Comparison of ENCODE assay signal across 9 mouse cellular contexts in the genomic region with DNA sequence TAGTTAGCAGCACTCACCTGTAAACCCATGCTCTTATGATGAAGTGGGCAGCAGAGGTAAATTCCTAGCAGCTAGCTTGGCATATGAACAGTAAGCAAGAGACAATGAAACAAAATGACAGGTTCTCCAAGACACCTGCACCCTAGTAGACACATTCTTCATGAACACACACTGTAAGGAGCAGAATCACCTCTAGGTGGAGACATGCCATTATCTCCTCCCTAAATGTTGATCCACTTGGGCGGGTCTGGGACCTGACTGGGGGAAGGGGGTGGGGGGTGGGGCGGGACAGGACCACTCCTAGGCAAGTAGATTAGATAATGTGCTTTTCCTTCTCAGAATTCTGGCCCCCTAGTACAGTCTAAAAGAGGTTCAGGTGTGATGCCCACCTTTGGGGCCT. TPM values are rescaled to one million over a fixed set of nuclear protein-coding genes. Genes with fewer than 3 reads are reported as not detected.
DNase-seq lines count a peak whose midpoint lies in the region; ATAC-seq and TF ChIP-seq lines count a peak whose summit lies in the region.
"Had no signal": no experiment of that assay in that cellular context is flagged by ENCODE, and none has a peak within 500 bp of the region (broad histone marks: within the 10 kb centered on the region; RNA-seq: fewer than 3 reads in every experiment).

No protein-coding gene starts in this region.

- H3K4me2 ChIP-seq in stomach, embryonic 15.5 days = no peak overlapping the region
- H3K4me2 ChIP-seq in forebrain, embryonic 12.5 days = no peak overlapping the region
- H3K4me2 ChIP-seq: neural tube, embryonic 12.5 days had no signal

- peak; percentile 78; the same call in 1 of the 2 replicates for ATAC-seq in stomach, embryonic 15.5 days (ENCODE audit: insufficient read depth, low FRiP score, low read depth)
- no peak for ATAC-seq in forebrain, embryonic 12.5 days (ENCODE audit: low FRiP score)

- TF ChIP-seq CTCF in gastrocnemius, adult 2 months (IDR thresholded peaks at IDR 0.05) = peak; percentile 53

- DNase-seq in gastrocnemius, adult 2 months = no peak
- DNase-seq in gastrocnemius, postnatal 10 days = no peak
- DNase-seq in CD4-positive, CD25-positive, alpha-beta regulatory T cell, adult 2 months (ENCODE audit: low read depth, low spot score) = peak; percentile 81
- peak; percentile 78 for DNase-seq in c-Kit-positive CD71-positive TER-119-negative erythroid progenitor cells, embryonic 14.5 days (ENCODE audit: low read depth)
- peak; percentile 84 for DNase-seq in liver
- DNase-seq in midbrain, embryonic 10.5 days (ENCODE audit: low spot score) = no peak

- intact Hi-C loops in gastrocnemius, adult 2 months (cut with DNase I) = loop anchor here (1.0 kb wide), 1 partner anchor 101 kb away; no protein-coding TSS in a partner anchor

- H3K36me3 ChIP-seq in stomach, embryonic 15.5 days = no peaks in the 10 kb centered on the region
- H3K36me3 ChIP-seq in forebrain, embryonic 12.5 days (replicated peaks) = no peaks in the 10 kb centered on the region
- H3K36me3 ChIP-seq in midbrain, embryonic 10.5 days = no peaks in the 10 kb centered on the region
- H3K36me3 ChIP-seq: neural tube, embryonic 12.5 days had no signal

- no peak overlapping the region for H3K4me3 ChIP-seq in gastrocnemius, adult 2 months
- H3K4me3 ChIP-seq in stomach, embryonic 15.5 days (replicated peaks) = no peak overlapping the region
- no peak overlapping the region for H3K4me3 ChIP-seq in forebrain, embryonic 12.5 days (replicated peaks)
- no peak overlapping the region for H3K4me3 ChIP-seq in midbrain, embryonic 10.5 days
- H3K4me3 ChIP-seq: neural tube, embryonic 12.5 days had no signal

- H3K9ac ChIP-seq in stomach, embryonic 15.5 days = no peak overlapping the region
- no peak overlapping the region for H3K9ac ChIP-seq in forebrain, embryonic 12.5 days
- H3K9ac ChIP-seq: neural tube, embryonic 12.5 days had no signal

- H3K9me3 ChIP-seq in stomach, embryonic 15.5 days = no peaks in the 10 kb centered on the region
- H3K9me3 ChIP-seq in forebrain, embryonic 12.5 days = no peaks in the 10 kb centered on the region
- H3K9me3 ChIP-seq in midbrain, embryonic 10.5 days (replicated peaks) = no peaks in the 10 kb centered on the region
- H3K9me3 ChIP-seq: neural tube, embryonic 12.5 days had no signal

- no peak overlapping the region for H3K27ac ChIP-seq in gastrocnemius, adult 2 months
- no peak overlapping the region for H3K27ac ChIP-seq in stomach, embryonic 15.5 days
- no peak overlapping the region for H3K27ac ChIP-seq in forebrain, embryonic 12.5 days
- H3K27ac ChIP-seq in midbrain, embryonic 10.5 days (replicated peaks) = no peak overlapping the region
- H3K27ac ChIP-seq: neural tube, embryonic 12.5 days had no signal

- no peaks in the 10 kb centered on the region for H3K27me3 ChIP-seq in stomach, embryonic 15.5 days (replicated peaks)
- no peaks in the 10 kb centered on the region for H3K27me3 ChIP-seq in forebrain, embryonic 12.5 days
- no peaks in the 10 kb centered on the region for H3K27me3 ChIP-seq in midbrain, embryonic 10.5 days (ENCODE audit: low read depth, poor library complexity, severe bottlenecking)
- H3K27me3 ChIP-seq: neural tube, embryonic 12.5 days had no signal

- WGBS in stomach, embryonic 15.5 days = 8% methylated on average over 2 of the region's 2 CpGs
- WGBS in forebrain, embryonic 12.5 days = 13% methylated on average over 2 of the region's 2 CpGs
- 14% methylated on average over 2 of the region's 2 CpGs for WGBS in midbrain, embryonic 10.5 days

- no peaks in the 10 kb centered on the region for H3K4me1 ChIP-seq in stomach, embryonic 15.5 days
- no peaks in the 10 kb centered on the region for H3K4me1 ChIP-seq in forebrain, embryonic 12.5 days
- no peaks in the 10 kb centered on the region for H3K4me1 ChIP-seq in midbrain, embryonic 10.5 days
- H3K4me1 ChIP-seq: neural tube, embryonic 12.5 days had no signal

RNA-seq across cellular contexts. Expression of gene Fdps, which starts 13.8 kb away (rescaled TPM):
- 10 to 100 TPM; 24.8 to 28.8 TPM for total RNA-seq in gastrocnemius, adult 2 months (2021)
- 10 to 100 TPM; 33.7 to 35.5 TPM for total RNA-seq in gastrocnemius, postnatal 10 days (2021)
- polyA plus RNA-seq in stomach, embryonic 15.5 days (2015; fragmentation: Nextera tagmentation; extraction: Ambion mirVana) = 324 and 331 TPM in 2 replicates
- polyA plus RNA-seq in forebrain, embryonic 12.5 days (2016; fragmentation: Nextera tagmentation; extraction: Ambion mirVana) = 292 and 322 TPM in 2 replicates
- polyA plus RNA-seq in midbrain, embryonic 10.5 days (2016; fragmentation: Nextera tagmentation; extraction: Ambion mirVana) = 366 and 381 TPM in 2 replicates

RNA-seq across cellular contexts. Expression of gene Gm43738, which starts 14.6 kb away (rescaled TPM):
- total RNA-seq in gastrocnemius, adult 2 months (2021) = not detected
- total RNA-seq in gastrocnemius, postnatal 10 days (2021) = not detected
- not detected in 2 replicates for polyA plus RNA-seq in stomach, embryonic 15.5 days (2015; fragmentation: Nextera tagmentation; extraction: Ambion mirVana)
- polyA plus RNA-seq in forebrain, embryonic 12.5 days (2016; fragmentation: Nextera tagmentation; extraction: Ambion mirVana) = 0.12 TPM in 1 of 2 replicates, not detected in the other
- not detected in 2 replicates for polyA plus RNA-seq in midbrain, embryonic 10.5 days (2016; fragmentation: Nextera tagmentation; extraction: Ambion mirVana)
- polyA plus RNA-seq: neural tube, embryonic 12.5 days had no signal

RNA-seq across cellular contexts. Expression of gene Pklr, which starts 20.4 kb away (rescaled TPM):
- not detected for total RNA-seq in gastrocnemius, adult 2 months (2021)
- under 1 TPM in 1 of 2 experiments, not detected in 1; 0.41 TPM for total RNA-seq in gastrocnemius, postnatal 10 days (2021)
- 16.4 and 19.9 TPM in 2 replicates for polyA plus RNA-seq in stomach, embryonic 15.5 days (2015; fragmentation: Nextera tagmentation; extraction: Ambion mirVana)
- polyA plus RNA-seq in forebrain, embryonic 12.5 days (2016; fragmentation: Nextera tagmentation; extraction: Ambion mirVana) = 0.09 and 0.22 TPM in 2 replicates
- 4.1 and 5.9 TPM in 2 replicates for polyA plus RNA-seq in midbrain, embryonic 10.5 days (2016; fragmentation: Nextera tagmentation; extraction: Ambion mirVana)

RNA-seq across cellular contexts. Expression of gene Rusc1, which starts 22.4 kb away (rescaled TPM):
- 10 to 100 TPM; 16.8 to 20.5 TPM for total RNA-seq in gastrocnemius, adult 2 months (2021)
- total RNA-seq in gastrocnemius, postnatal 10 days (2021) = 1 to 10 TPM; 9.7 to 9.9 TPM
- 20.3 and 21.0 TPM in 2 replicates for polyA plus RNA-seq in stomach, embryonic 15.5 days (2015; fragmentation: Nextera tagmentation; extraction: Ambion mirVana)
- 36.0 and 40.0 TPM in 2 replicates for polyA plus RNA-seq in forebrain, embryonic 12.5 days (2016; fragmentation: Nextera tagmentation; extraction: Ambion mirVana)
- 18.2 and 26.1 TPM in 2 replicates for polyA plus RNA-seq in midbrain, embryonic 10.5 days (2016; fragmentation: Nextera tagmentation; extraction: Ambion mirVana)

RNA-seq across cellular contexts. Expression of gene Hcn3, which starts 44.5 kb away (rescaled TPM):
- total RNA-seq in gastrocnemius, adult 2 months (2021) = under 1 TPM; 0.31 to 0.43 TPM
- total RNA-seq in gastrocnemius, postnatal 10 days (2021) = 1 to 10 TPM in 1 of 2 experiments, under 1 TPM in 1; 0.12 to 1.1 TPM
- polyA plus RNA-seq in stomach, embryonic 15.5 days (2015; fragmentation: Nextera tagmentation; extraction: Ambion mirVana) = 2.4 and 2.6 TPM in 2 replicates
- polyA plus RNA-seq in forebrain, embryonic 12.5 days (2016; fragmentation: Nextera tagmentation; extraction: Ambion mirVana) = 11.2 and 15.1 TPM in 2 replicates
- 6.3 and 10.6 TPM in 2 replicates for polyA plus RNA-seq in midbrain, embryonic 10.5 days (2016; fragmentation: Nextera tagmentation; extraction: Ambion mirVana)

Comparison
In these comparisons a context has a peak if more than half of its experiments do, and no peak if none do; other contexts are left out.
1. DNase-seq: peak in CD4-positive, CD25-positive, alpha-beta regulatory T cell, adult 2 months (single experiment), c-Kit-positive CD71-positive TER-119-negative erythroid progenitor cells, embryonic 14.5 days (single experiment) and liver (single experiment); none in gastrocnemius, adult 2 months (single experiment), gastrocnemius, postnatal 10 days (single experiment) and midbrain, embryonic 10.5 days (single experiment).